Mouse (Mus musculus): ENCODE results near the gene Gmfg. TPM values are rescaled to one million over a fixed set of nuclear protein-coding genes. Genes with fewer than 3 reads are reported as not detected.

Gene Gmfg
- polyA plus RNA-seq, 1 experiment from 2014 or later: 6.5 TPM

GRCm38 (mm10) chr7:28462769-28463168 is 25.5 kb downstream of the Gmfg start:
- H3K4me3 ChIP-seq (ENCODE audit: low read depth, low read length): no peak overlapping the region
- H3K27ac ChIP-seq (ENCODE audit: low read depth, low read length): no peak overlapping the region
- peaks cover 7% of the 10 kb centered on the region for H3K27me3 ChIP-seq (ENCODE audit: control insufficient read depth, insufficient read depth, low read length)
- no peak overlapping the region for H3K4me2 ChIP-seq (ENCODE audit: low read depth)
- WGBS: 94% methylated on average over 2 of the region's 2 CpGs
- ATAC-seq (ENCODE audit: insufficient read depth, low FRiP score, low TSS enrichment) (no peak), DNase-seq (ENCODE audit: low spot score) (no peak)
- no peak overlapping the region for H3K9ac ChIP-seq (ENCODE audit: low read length)
- peaks cover 11% of the 10 kb centered on the region; the same call in 1 of the 2 replicates for H3K4me1 ChIP-seq (ENCODE audit: control insufficient read depth, insufficient read depth, low read length)
- peaks cover 27% of the 10 kb centered on the region for H3K36me3 ChIP-seq (ENCODE audit: control insufficient read depth, insufficient read depth, low read length)
- H3K9me3 ChIP-seq (ENCODE audit: control insufficient read depth, low read length): no peaks in the 10 kb centered on the region

DNA sequence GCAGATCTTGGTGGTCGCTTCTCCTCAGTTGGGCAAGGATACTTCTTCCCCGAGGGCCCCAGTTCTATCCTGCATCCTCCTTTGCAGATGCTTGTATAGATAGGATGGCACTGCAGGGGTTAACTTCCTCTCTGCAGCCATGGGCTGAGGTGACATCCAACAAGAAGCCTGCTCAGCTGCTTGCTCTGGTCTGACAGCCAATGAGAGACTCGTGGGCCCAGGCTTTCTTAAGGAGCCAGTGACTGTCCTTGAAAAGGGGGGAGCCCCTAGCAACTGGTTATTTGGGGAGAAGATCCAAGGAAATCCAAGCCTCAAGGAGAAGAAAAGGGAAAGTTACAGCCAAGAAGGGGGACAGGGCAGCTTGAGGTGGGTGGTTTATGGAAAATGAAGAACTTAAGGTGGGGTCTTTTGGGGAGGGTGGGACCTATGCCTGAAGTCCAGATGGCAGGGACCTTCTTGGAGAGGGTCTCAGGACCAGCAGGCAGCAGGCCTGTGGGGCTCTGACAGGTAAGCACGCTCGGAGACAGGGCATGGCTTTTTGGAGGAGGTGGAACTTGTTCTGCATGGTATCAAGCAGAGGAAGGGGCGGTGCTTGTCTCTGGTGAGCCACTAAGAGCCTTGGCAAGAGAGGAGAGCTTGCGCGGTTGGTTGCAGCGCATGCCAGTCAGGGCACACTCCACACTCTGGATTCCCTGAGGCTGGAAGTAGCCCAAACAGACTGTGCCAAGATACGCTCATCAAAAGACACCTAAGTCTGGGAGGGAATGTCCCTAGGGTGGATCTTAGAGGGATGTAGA is 27.4 kb downstream of the Gmfg start:
- ATAC-seq (ENCODE audit: insufficient read depth, low FRiP score, low TSS enrichment): no peak
- H3K4me1 ChIP-seq (ENCODE audit: control insufficient read depth, insufficient read depth, low read length): peaks cover 11% of the 10 kb centered on the region; the same call in 1 of the 2 replicates
- H3K4me2 ChIP-seq (ENCODE audit: low read depth): no peak overlapping the region
- no peak overlapping the region for H3K4me3 ChIP-seq (ENCODE audit: low read depth, low read length)
- H3K9me3 ChIP-seq (ENCODE audit: control insufficient read depth, low read length): no peaks in the 10 kb centered on the region
- 69% methylated on average over 10 of the region's 10 CpGs for WGBS
- peaks cover 14% of the 10 kb centered on the region for H3K36me3 ChIP-seq (ENCODE audit: control insufficient read depth, insufficient read depth, low read length)
- peaks cover 7% of the 10 kb centered on the region for H3K27me3 ChIP-seq (ENCODE audit: control insufficient read depth, insufficient read depth, low read length)
- no peak overlapping the region for H3K27ac ChIP-seq (ENCODE audit: low read depth, low read length)
- DNase-seq (ENCODE audit: low spot score): no peak
- H3K9ac ChIP-seq (ENCODE audit: low read length): no peak overlapping the region

DNA sequence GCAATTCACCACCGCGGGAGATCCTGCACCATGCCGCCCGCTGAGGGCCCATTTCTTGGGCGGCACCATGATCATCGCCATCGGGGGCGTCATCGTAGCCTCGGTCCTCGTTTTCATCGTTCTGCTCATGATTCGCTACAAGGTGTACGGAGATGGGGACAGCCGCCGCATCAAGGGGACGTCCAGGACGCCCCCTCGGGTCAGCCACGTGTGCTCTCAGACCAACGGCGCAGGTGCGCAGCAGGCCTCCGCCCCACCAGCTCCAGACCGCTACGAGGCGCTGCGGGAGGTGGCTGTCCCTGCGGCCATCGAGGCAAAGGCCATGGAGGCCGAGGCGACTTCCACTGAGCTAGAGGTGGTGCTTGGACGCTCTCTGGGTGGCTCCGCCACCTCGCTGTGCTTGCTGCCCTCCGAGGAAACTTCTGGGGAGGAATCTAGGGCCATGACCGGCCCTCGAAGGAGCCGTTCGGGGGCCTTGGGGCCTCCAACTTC is 29.5 kb downstream of the Gmfg start:
- ATAC-seq (ENCODE audit: insufficient read depth, low FRiP score, low TSS enrichment) (0 out of 2 replicates have a peak, but pooled peaks have one; percentile 18), DNase-seq (ENCODE audit: low spot score) (peak; percentile 43)
- 19% methylated on average over 39 of the region's 40 CpGs for WGBS
- H3K4me2 ChIP-seq (ENCODE audit: low read depth): peak overlapping the region; percentile 80
- H3K9me3 ChIP-seq (ENCODE audit: control insufficient read depth, low read length): no peaks in the 10 kb centered on the region
- H3K9ac ChIP-seq (ENCODE audit: low read length): peak overlapping the region; percentile 61
- no peak overlapping the region for H3K27ac ChIP-seq (ENCODE audit: low read depth, low read length)
- H3K4me3 ChIP-seq (ENCODE audit: low read depth, low read length): peak overlapping the region; percentile 44
- peaks cover 6% of the 10 kb centered on the region for H3K36me3 ChIP-seq (ENCODE audit: control insufficient read depth, insufficient read depth, low read length)
- H3K4me1 ChIP-seq (ENCODE audit: control insufficient read depth, insufficient read depth, low read length): peaks cover 11% of the 10 kb centered on the region; the same call in 1 of the 2 replicates
- H3K27me3 ChIP-seq (ENCODE audit: control insufficient read depth, insufficient read depth, low read length): peaks cover 7% of the 10 kb centered on the region

DNA sequence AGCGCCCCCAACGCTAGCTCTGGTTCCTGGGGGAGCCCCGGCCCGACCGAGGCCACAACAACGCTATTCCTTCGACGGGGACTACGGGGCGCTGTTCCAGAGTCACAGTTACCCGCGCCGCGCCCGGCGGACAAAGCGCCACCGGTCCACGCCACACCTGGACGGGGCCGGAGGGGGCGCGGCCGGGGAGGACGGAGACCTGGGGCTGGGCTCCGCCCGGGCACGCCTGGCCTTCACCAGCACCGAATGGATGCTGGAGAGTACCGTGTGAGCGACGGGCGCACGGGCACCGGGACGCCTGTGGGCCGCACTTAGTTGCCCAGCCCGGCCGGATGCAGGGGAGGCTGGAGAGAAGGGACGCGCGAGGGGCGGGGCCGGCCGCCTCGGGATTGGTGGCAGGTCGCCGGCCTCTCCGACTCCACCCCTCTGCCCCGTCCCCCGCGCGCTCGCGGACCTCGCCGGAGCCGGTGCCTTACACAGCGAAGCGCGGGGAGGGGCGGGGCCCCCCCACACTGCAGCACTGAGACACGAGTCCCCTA is 30.0 kb downstream of the Gmfg start:
- H3K4me3 ChIP-seq (ENCODE audit: low read depth, low read length): peak overlapping the region; percentile 44
- WGBS: under 1% methylated on average over 58 of the region's 63 CpGs

GRCm38 (mm10) chr7:28476191-28476590 is 38.9 kb downstream of the Gmfg start:
- Histone ChIP-seq H3K36me3 (ENCODE audit: control insufficient read depth, insufficient read depth, low read length) (no peaks in the 10 kb centered on the region), H3K9me3 (ENCODE audit: control insufficient read depth, low read length) (no peaks in the 10 kb centered on the region), H3K9ac (ENCODE audit: low read length) (no peak overlapping the region), H3K27ac (ENCODE audit: low read depth, low read length) (no peak overlapping the region), H3K4me2 (ENCODE audit: low read depth) (no peak overlapping the region), H3K4me3 (ENCODE audit: low read depth, low read length) (no peak overlapping the region), H3K4me1 (ENCODE audit: control insufficient read depth, insufficient read depth, low read length) (no peaks in the 10 kb centered on the region), H3K27me3 (ENCODE audit: control insufficient read depth, insufficient read depth, low read length) (no peaks in the 10 kb centered on the region)
- DNase-seq (ENCODE audit: low spot score) (no peak), ATAC-seq (ENCODE audit: insufficient read depth, low FRiP score, low TSS enrichment) (no peak)
- WGBS: 88% methylated on average over 6 of the region's 6 CpGs

More for the DNA sequence above, 30.0 kb downstream of the Gmfg start:
- Histone ChIP-seq H3K4me1 (ENCODE audit: control insufficient read depth, insufficient read depth, low read length) (peaks cover 11% of the 10 kb centered on the region; the same call in 1 of the 2 replicates), H3K27ac (ENCODE audit: low read depth, low read length) (no peak overlapping the region), H3K36me3 (ENCODE audit: control insufficient read depth, insufficient read depth, low read length) (peaks cover 5% of the 10 kb centered on the region), H3K27me3 (ENCODE audit: control insufficient read depth, insufficient read depth, low read length) (peaks cover 7% of the 10 kb centered on the region), H3K9me3 (ENCODE audit: control insufficient read depth, low read length) (no peaks in the 10 kb centered on the region), H3K4me2 (ENCODE audit: low read depth) (peak overlapping the region; percentile 80), H3K9ac (ENCODE audit: low read length) (peak overlapping the region; percentile 61)
- peak; percentile 76 for DNase-seq (ENCODE audit: low spot score)
- ATAC-seq (ENCODE audit: insufficient read depth, low FRiP score, low TSS enrichment): peak; percentile 67

DNA sequence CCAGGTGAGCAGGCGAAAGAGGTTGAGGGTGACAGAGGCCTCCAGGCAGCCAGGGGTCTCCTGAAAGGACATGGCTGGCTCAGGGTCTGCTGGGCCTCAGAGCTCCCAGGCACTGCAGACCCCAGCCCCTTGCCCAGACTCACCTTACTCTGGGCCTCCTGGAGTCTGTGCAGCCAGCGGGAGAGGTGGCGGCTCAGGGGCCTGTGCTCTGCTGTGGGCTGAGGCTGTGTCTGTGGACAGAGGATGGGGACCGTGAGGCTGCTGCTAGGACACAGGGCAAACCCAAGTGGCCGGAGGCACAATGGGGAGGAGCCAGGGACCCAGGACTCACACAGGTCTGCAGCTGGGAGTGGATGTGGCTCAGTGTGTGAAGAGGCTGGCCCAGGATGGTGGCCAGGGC is 40.1 kb downstream of the Gmfg start:
- Histone ChIP-seq H3K9me3 (ENCODE audit: control insufficient read depth, low read length) (no peaks in the 10 kb centered on the region), H3K27ac (ENCODE audit: low read depth, low read length) (no peak overlapping the region), H3K4me3 (ENCODE audit: low read depth, low read length) (no peak overlapping the region), H3K27me3 (ENCODE audit: control insufficient read depth, insufficient read depth, low read length) (no peaks in the 10 kb centered on the region), H3K4me2 (ENCODE audit: low read depth) (no peak overlapping the region), H3K36me3 (ENCODE audit: control insufficient read depth, insufficient read depth, low read length) (no peaks in the 10 kb centered on the region), H3K9ac (ENCODE audit: low read length) (no peak overlapping the region), H3K4me1 (ENCODE audit: control insufficient read depth, insufficient read depth, low read length) (no peaks in the 10 kb centered on the region)
- ATAC-seq (ENCODE audit: insufficient read depth, low FRiP score, low TSS enrichment) (no peak), DNase-seq (ENCODE audit: low spot score) (no peak)
- 87% methylated on average over 5 of the region's 5 CpGs for WGBS

DNA sequence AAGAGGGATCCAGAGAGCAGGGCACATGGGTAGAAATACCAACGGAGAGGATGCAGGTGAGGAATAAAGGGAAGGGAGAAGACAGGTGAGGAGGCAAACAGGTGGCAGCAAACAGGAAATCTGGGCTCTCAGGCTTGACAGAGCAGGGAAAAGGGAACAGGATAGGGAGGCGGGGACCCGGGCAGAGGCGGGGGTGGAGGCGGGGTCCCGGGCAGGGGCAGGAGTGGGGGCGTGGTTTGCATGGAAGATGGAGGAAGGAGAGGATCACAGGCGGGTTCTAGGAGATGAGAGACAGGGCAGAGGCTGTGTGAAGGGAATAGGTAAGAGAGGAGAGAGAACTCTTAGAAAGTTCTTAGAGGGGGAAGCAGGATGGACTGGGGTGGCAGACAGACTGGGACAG is 41.6 kb downstream of the Gmfg start:
- no peak for DNase-seq (ENCODE audit: low spot score)
- H3K36me3 ChIP-seq (ENCODE audit: control insufficient read depth, insufficient read depth, low read length): no peaks in the 10 kb centered on the region
- 9% methylated on average over 8 of the region's 8 CpGs for WGBS
- no peaks in the 10 kb centered on the region for H3K27me3 ChIP-seq (ENCODE audit: control insufficient read depth, insufficient read depth, low read length)
- H3K9me3 ChIP-seq (ENCODE audit: control insufficient read depth, low read length): no peaks in the 10 kb centered on the region
- H3K4me2 ChIP-seq (ENCODE audit: low read depth): no peak overlapping the region
- no peak for ATAC-seq (ENCODE audit: insufficient read depth, low FRiP score, low TSS enrichment)
- no peaks in the 10 kb centered on the region for H3K4me1 ChIP-seq (ENCODE audit: control insufficient read depth, insufficient read depth, low read length)
- no peak overlapping the region for H3K27ac ChIP-seq (ENCODE audit: low read depth, low read length)
- no peak overlapping the region for H3K9ac ChIP-seq (ENCODE audit: low read length)
- no peak overlapping the region for H3K4me3 ChIP-seq (ENCODE audit: low read depth, low read length)

- no peak for ATAC-seq (ENCODE audit: insufficient read depth, low FRiP score, low TSS enrichment)
- no peak for DNase-seq (ENCODE audit: low spot score)
- H3K4me2 ChIP-seq (ENCODE audit: low read depth): no peak overlapping the region
- no peaks in the 10 kb centered on the region for H3K36me3 ChIP-seq (ENCODE audit: control insufficient read depth, insufficient read depth, low read length)
- H3K27me3 ChIP-seq (ENCODE audit: control insufficient read depth, insufficient read depth, low read length): peaks cover 1% of the 10 kb centered on the region
- no peak overlapping the region for H3K4me3 ChIP-seq (ENCODE audit: low read depth, low read length)
- H3K27ac ChIP-seq (ENCODE audit: low read depth, low read length): no peak overlapping the region
- 87% methylated on average over 11 of the region's 11 CpGs for WGBS
- H3K9me3 ChIP-seq (ENCODE audit: control insufficient read depth, low read length): no peaks in the 10 kb centered on the region
- H3K4me1 ChIP-seq (ENCODE audit: control insufficient read depth, insufficient read depth, low read length): no peaks in the 10 kb centered on the region; the same call in 1 of the 2 replicates
- H3K9ac ChIP-seq (ENCODE audit: low read length): no peak overlapping the region
These were observed 45.6 kb downstream of the Gmfg start for GRCm38 (mm10) chr7:28482854-28483253.

All from neural tube, embryonic 11.5 days (tissue).